Mouse (Mus musculus) thymus, adult 2 months (tissue): ENCODE results near the gene Slc6a21. TPM values are rescaled to one million over a fixed set of nuclear protein-coding genes. Genes with fewer than 3 reads are reported as not detected.

Source experiments
- DNase-seq: peaks from one replicate; pipeline ENCODE4 v3.0.0; 2021
- H3K27ac ChIP-seq: fragments of 200-500 bp; 2 replicates; pipeline ENCODE4 v1.5.1; 2012; ENCODE audit warnings: low read length, control low read depth; ENCODE audit not compliant: control insufficient read depth, insufficient read depth
- H3K27me3 ChIP-seq: fragments of 200-500 bp; 2 replicates; pipeline ENCODE4 v1.6.1; 2012; ENCODE audit warnings: mild to moderate bottlenecking, low read length, moderate library complexity, mixed read lengths; ENCODE audit not compliant: control insufficient read depth, insufficient read depth
- H3K36me3 ChIP-seq: fragments of 200-500 bp; 2 replicates; pipeline ENCODE4 v1.6.1; 2012; ENCODE audit warnings: mild to moderate bottlenecking, low read length, moderate library complexity; ENCODE audit not compliant: control insufficient read depth, insufficient read depth
- H3K4me1 ChIP-seq: fragments of 200-500 bp; replicated peaks from 2 replicates; pipeline ENCODE4 v1.6.1; 2012; ENCODE audit warnings: low read length; ENCODE audit not compliant: control insufficient read depth, insufficient read depth
- H3K4me3 ChIP-seq: fragments of 200-500 bp; 2 replicates; pipeline ENCODE4 v1.5.1; 2012; ENCODE audit warnings: mild to moderate bottlenecking, low read length, control low read depth, moderate library complexity; ENCODE audit not compliant: control insufficient read depth, insufficient read depth
- CTCF ChIP-seq: fragments of 200-500 bp; IDR thresholded peaks from 2 replicates; pipeline ENCODE4 v1.5.1; 2012; ENCODE audit warnings: mild to moderate bottlenecking, control low read depth, low read length, moderate library complexity, borderline replicate concordance; ENCODE audit not compliant: control insufficient read depth, poor library complexity, insufficient read depth; ENCODE audit errors: extremely low read depth
- POLR2A ChIP-seq: fragments of 200-500 bp; IDR thresholded peaks from 2 replicates; pipeline ENCODE4 v1.6.1; 2012; ENCODE audit warnings: mild to moderate bottlenecking, low read length, control low read depth, moderate library complexity; ENCODE audit not compliant: control insufficient read depth, poor library complexity, insufficient read depth; ENCODE audit errors: extremely low read depth
- WGBS: fragments of 180-500 bp; shearing (Covaris S2); methylation state at CpG from one replicate; pipeline ENCODE4 v1.1.7; 2018; 5-methylcytosine and 5-hydroxymethylcytosine counted together
- polyA plus RNA-seq: library from polyadenylated mRNA; depleted of rRNA; stranded (reverse); fragments of >200 nt; gene quantifications from 2 replicates; pipeline ENCODE4 v1.2.3, GENCODE M21; 2012

Slc6a21 gene
- polyA plus RNA-seq, 1 experiment, result 0.50 TPM

DNA sequence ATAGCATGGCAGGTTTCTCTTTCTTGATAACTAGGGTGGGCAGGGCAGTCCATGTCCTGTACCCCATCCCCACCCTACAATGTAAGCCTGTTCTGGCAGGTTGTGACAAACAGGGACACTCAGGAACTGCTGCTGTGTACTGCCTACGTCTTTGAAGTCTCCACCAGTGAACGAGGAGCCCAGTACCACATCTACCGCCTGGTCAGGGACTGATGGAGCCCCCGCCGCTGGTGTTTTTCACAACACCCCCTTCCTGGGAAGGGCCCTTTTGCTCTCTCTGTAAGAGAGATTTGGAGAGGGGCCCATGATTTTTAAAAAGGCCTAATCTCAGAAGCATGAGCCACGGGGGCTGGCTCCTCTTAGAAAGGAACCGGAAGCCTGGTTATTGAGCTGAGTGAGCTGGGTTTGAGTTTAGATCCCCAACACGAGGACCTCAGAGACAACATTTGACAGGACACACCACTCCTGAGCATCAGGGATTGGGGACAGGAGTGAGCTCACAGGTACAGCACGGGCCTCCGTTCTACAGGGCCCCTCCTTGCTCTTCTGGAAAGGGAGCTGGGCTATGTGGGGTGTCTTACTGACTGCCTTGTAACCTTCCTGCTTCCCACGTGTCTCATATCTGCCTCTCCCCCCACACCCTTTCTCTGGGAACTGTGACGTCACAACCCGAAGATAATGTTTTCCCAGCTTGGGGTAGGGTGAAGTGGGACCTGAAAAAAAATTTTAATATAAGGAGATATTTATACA is 44.4 kb upstream of the Slc6a21 start:
- H3K4me1 ChIP-seq, result peaks cover 11% of the 10 kb centered on the region
- WGBS, result 87% methylated on average over 13 of the region's 13 CpGs
- TF ChIP-seq CTCF (no peak), POLR2A (no peak)
- DNase-seq, result no peak
- no peak overlapping the region for H3K27ac ChIP-seq
- no peaks in the 10 kb centered on the region for H3K27me3 ChIP-seq
- no peak overlapping the region for H3K4me3 ChIP-seq
- no peaks in the 10 kb centered on the region for H3K36me3 ChIP-seq

DNA sequence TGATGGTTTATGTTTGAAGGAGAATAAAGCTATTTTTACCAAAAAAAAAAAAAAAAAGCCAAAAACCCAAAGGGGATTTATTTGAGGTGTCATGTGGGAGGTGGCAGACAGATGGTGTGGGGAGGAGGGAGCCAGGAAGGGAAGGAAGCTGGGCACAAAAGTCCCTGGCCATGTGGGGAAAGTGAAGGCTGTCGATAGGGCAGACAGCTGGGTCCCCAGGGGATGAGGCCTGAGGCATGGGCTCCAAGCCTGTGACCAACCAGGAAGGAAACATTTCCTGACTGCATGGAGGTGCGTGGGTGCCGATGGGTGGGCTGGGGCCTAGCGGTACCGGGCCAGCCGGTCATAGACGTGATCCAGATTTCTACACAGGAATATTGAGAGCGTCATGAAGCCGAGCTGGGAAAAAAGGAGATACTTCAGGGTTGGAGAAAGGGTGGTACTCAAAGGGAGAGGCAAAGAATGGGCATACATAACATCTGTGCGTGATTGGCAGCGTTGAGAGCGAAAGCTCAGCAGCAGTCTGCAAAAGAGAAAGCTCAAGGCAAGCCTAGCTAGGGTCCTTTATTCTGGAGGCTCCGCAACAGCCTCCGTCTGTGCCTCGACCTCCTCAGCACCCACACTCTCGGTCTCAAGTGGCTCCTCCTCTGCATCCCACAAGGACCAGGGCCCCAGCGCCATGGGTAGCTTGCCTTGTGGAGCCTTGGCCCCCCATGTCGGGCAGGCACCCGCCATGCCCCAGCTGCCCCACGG is 43.6 kb upstream of the Slc6a21 start:
- Histone ChIP-seq H3K27ac (no peak overlapping the region), H3K36me3 (no peaks in the 10 kb centered on the region), H3K4me3 (no peak overlapping the region), H3K27me3 (no peaks in the 10 kb centered on the region), H3K4me1 (peaks cover 15% of the 10 kb centered on the region)
- TF ChIP-seq CTCF (no peak), POLR2A (no peak)
- no peak for DNase-seq
- 74% methylated on average over 20 of the region's 20 CpGs for WGBS

DNA sequence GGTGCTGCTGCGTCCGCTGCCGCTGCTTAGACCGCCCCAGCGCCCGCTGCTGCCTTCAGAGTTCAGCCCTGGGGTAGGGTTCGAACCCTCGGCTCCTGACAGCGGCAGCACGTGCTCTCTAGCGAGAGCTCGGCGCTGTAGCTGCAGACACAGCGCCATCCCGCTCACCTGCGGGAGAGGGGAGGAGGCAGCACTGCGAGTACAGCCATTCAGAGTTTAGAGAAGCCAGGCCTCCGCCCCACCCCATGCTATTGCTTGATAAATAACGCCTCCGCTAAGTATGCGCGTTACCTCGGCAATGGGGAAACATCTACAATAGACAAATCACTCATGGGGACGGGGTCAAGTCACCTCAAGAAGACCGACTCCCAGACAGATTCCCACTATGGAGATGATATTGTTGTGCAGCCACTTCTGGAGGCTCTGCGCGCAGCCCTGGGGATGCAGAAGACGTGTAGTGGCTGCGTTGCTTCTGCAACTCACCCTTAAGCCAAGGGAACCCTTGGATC is 42.9 kb upstream of the Slc6a21 start:
- no peak for TF ChIP-seq POLR2A
- peaks cover 19% of the 10 kb centered on the region for H3K4me1 ChIP-seq
- no peak for DNase-seq
- no peaks in the 10 kb centered on the region for H3K27me3 ChIP-seq
- no peak overlapping the region for H3K4me3 ChIP-seq
- no peak overlapping the region for H3K27ac ChIP-seq
- H3K36me3 ChIP-seq, result no peaks in the 10 kb centered on the region
- WGBS, result 91% methylated on average over 29 of the region's 29 CpGs

DNA sequence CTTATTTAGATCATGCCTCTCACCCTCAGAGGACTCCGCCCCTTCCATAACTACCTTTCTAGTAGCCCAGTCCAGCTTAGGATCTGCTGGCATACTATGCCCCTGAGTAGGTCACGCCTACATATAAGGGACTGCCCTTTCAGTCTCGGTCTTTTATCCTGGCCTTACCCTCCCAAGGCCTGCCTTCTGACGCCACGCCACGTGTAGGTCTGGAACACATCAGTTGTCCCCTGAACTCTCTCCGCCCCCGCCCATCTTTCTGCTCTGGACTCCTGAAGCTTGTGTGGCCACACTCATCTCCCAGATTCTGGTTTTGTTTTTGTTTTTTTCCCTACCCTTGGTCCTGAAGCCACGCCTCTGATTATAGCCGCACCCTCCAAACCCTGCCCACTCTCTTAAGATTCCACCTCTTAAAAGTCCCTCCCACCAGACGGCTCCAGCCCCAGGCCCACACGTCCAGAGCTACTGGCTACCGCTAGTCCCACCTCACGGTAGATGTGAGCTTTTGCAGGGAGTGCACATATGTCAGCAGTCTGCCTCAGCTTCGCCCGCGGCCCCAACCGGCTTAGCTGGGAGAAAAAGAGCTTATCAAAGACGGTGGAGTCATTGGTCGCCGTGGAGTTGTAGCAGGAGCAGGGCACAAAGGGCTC is 42.3 kb upstream of the Slc6a21 start:
- DNase-seq, result no peak
- 92% methylated on average over 21 of the region's 21 CpGs for WGBS
- Histone ChIP-seq H3K4me3 (no peak overlapping the region), H3K4me1 (peaks cover 24% of the 10 kb centered on the region), H3K36me3 (no peaks in the 10 kb centered on the region), H3K27ac (no peak overlapping the region), H3K27me3 (no peaks in the 10 kb centered on the region)
- TF ChIP-seq CTCF, result no peak
- no peak for TF ChIP-seq POLR2A

DNA sequence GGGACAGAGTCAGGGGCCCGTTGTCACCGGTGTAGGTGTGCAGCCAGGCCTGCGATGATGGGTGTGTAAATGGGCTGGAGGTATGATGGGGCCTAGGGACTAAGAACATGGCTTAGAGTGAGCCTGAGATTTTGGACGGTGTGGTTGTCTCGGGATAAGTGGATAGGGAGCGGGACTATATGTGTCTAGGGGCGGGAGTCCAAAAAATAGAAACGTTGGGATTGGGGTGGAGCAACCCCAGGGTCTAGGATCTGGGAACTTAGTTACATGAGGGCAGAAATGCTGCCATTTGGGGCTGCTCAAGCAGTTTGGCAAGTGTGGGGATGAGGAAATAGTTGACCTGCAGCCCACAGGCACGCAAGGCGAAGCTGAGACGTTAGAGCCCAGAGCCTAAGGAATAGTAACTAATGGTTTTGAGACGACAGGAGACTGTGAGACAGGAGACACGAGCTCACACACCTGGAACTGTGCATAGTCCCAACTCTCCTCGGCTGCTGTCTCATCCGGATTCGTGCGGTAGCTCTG is 41.6 kb upstream of the Slc6a21 start:
- H3K4me1 ChIP-seq, result peaks cover 24% of the 10 kb centered on the region
- DNase-seq, result no peak
- no peak overlapping the region for H3K4me3 ChIP-seq
- H3K27ac ChIP-seq, result no peak overlapping the region
- no peaks in the 10 kb centered on the region for H3K27me3 ChIP-seq
- TF ChIP-seq POLR2A, result no peak
- no peak for TF ChIP-seq CTCF
- WGBS, result 92% methylated on average over 17 of the region's 17 CpGs
- no peaks in the 10 kb centered on the region for H3K36me3 ChIP-seq
